23 mouse cellular contexts compared by ENCODE assay signal in genomic region chr12:40379538-40379923, GRCm38 (mm10).
DNase-seq lines count a peak whose midpoint lies in the region; ATAC-seq and TF ChIP-seq lines count a peak whose summit lies in the region.
"Had no signal": no experiment of that assay in that cellular context is flagged by ENCODE, and none has a peak within 500 bp of the region (broad histone marks: within the 10 kb centered on the region; RNA-seq: fewer than 3 reads in every experiment).

No protein-coding gene starts in this region.

- no peak for TF ChIP-seq CTCF in spleen, adult 2 months (IDR thresholded peaks at IDR 0.05; ENCODE audit: extremely low read depth, insufficient read depth, insufficient read length, insufficient replicate concordance)

- DNase-seq in CD4-positive, CD25-positive, alpha-beta regulatory T cell, adult 2 months (ENCODE audit: low read depth, low spot score) = peak; percentile 13
- DNase-seq in spleen, adult 2 months (ENCODE audit: low read depth in 1 of 2, low spot score in 2 of 2) = peak; percentile 14 to 21
- DNase-seq in spleen, postnatal 4 days (ENCODE audit: low spot score in 2 of 2) = no peak
- no peak for DNase-seq in cerebellum, adult 11-12 months
- DNase-seq in thymus, postnatal 4 days = no peak
- DNase-seq: adrenal gland, postnatal 10 days; cerebellum, adult 2 months; gastrocnemius, postnatal 25 days; liver, embryonic 13.5 days; right cerebral cortex, postnatal 25 days; thymus, adult 2 months had no signal

- no peak for ATAC-seq in CD4-positive, CD25-positive, alpha-beta regulatory T cell, adult 4 months
- ATAC-seq in inflammation-experienced regulatory T-cells, adult 6 months = peak; percentile 20
- ATAC-seq in midbrain, embryonic 13.5 days = no peak
- ATAC-seq: intestine, postnatal 0 days had no signal

- no peak overlapping the region for H3K27ac ChIP-seq in spleen, adult 2 months (ENCODE audit: insufficient read depth, low read length)
- H3K27ac ChIP-seq in midbrain, embryonic 13.5 days = no peak overlapping the region
- H3K27ac ChIP-seq: embryonic facial prominence, embryonic 13.5 days; heart, embryonic 10.5 days; hindbrain, embryonic 14.5 days; kidney, postnatal 0 days; limb, embryonic 10.5 days; liver, embryonic 13.5 days; lung, embryonic 15.5 days; neural tube, embryonic 13.5 days; stomach, embryonic 15.5 days had no signal

- no peaks in the 10 kb centered on the region for H3K36me3 ChIP-seq in spleen, adult 2 months (ENCODE audit: control insufficient read depth, insufficient read depth, low read length)
- H3K36me3 ChIP-seq in midbrain, embryonic 13.5 days = no peaks in the 10 kb centered on the region
- H3K36me3 ChIP-seq: embryonic facial prominence, embryonic 13.5 days; heart, embryonic 10.5 days; limb, embryonic 10.5 days; neural tube, embryonic 13.5 days; stomach, embryonic 15.5 days had no signal

- TF ChIP-seq POLR2A in spleen, adult 2 months (IDR thresholded peaks at IDR 0.05; ENCODE audit: low read depth, low read length) = no peak

- WGBS in spleen, adult 2 months = 25% methylated on average over 4 of the region's 4 CpGs
- 89% methylated on average over 4 of the region's 4 CpGs for WGBS in midbrain, embryonic 13.5 days

- no peak overlapping the region for H3K4me3 ChIP-seq in spleen, adult 2 months (ENCODE audit: extremely low read depth, insufficient read depth, insufficient read length)
- no peak overlapping the region for H3K4me3 ChIP-seq in midbrain, embryonic 13.5 days (replicated peaks)
- H3K4me3 ChIP-seq: embryonic facial prominence, embryonic 13.5 days; heart, embryonic 10.5 days; limb, embryonic 10.5 days; liver, embryonic 13.5 days; lung, embryonic 15.5 days; neural tube, embryonic 13.5 days; stomach, embryonic 15.5 days had no signal

- H3K4me1 ChIP-seq in spleen, adult 2 months (ENCODE audit: control insufficient read depth, insufficient read depth, insufficient read length) = peaks cover 3% of the 10 kb centered on the region
- H3K4me1 ChIP-seq in midbrain, embryonic 13.5 days (replicated peaks) = no peaks in the 10 kb centered on the region
- H3K4me1 ChIP-seq: embryonic facial prominence, embryonic 13.5 days; limb, embryonic 10.5 days; liver, embryonic 13.5 days; neural tube, embryonic 13.5 days; stomach, embryonic 15.5 days had no signal

- H3K4me2 ChIP-seq in midbrain, embryonic 13.5 days (replicated peaks) = no peak overlapping the region
- H3K4me2 ChIP-seq: embryonic facial prominence, embryonic 13.5 days; hindbrain, embryonic 14.5 days; liver, embryonic 13.5 days; lung, embryonic 15.5 days; neural tube, embryonic 13.5 days; stomach, embryonic 15.5 days had no signal

- no peaks in the 10 kb centered on the region for H3K9me3 ChIP-seq in midbrain, embryonic 13.5 days
- H3K9me3 ChIP-seq: embryonic facial prominence, embryonic 13.5 days; heart, embryonic 10.5 days; limb, embryonic 10.5 days; liver, embryonic 13.5 days; lung, embryonic 15.5 days; neural tube, embryonic 13.5 days; stomach, embryonic 15.5 days had no signal

- no peak overlapping the region for H3K9ac ChIP-seq in midbrain, embryonic 13.5 days (replicated peaks)
- H3K9ac ChIP-seq: embryonic facial prominence, embryonic 13.5 days; hindbrain, embryonic 14.5 days; liver, embryonic 13.5 days; lung, embryonic 15.5 days; neural tube, embryonic 13.5 days; stomach, embryonic 15.5 days had no signal

- H3K27me3 ChIP-seq in spleen, adult 2 months (ENCODE audit: control insufficient read depth, insufficient read depth, low read length) = no peaks in the 10 kb centered on the region
- no peaks in the 10 kb centered on the region for H3K27me3 ChIP-seq in midbrain, embryonic 13.5 days
- H3K27me3 ChIP-seq: embryonic facial prominence, embryonic 13.5 days; liver, embryonic 13.5 days; lung, embryonic 15.5 days; neural tube, embryonic 13.5 days; stomach, embryonic 15.5 days had no signal

Comparison
In these comparisons a context has a peak if more than half of its experiments do, and no peak if none do; other contexts are left out.
1. DNase-seq: peak in CD4-positive, CD25-positive, alpha-beta regulatory T cell, adult 2 months (single experiment) and spleen, adult 2 months (2 of 2); none in spleen, postnatal 4 days (0 of 2), cerebellum, adult 11-12 months (single experiment) and thymus, postnatal 4 days (single experiment).